Mouse (Mus musculus) T-cell, adult 2 months (primary cell): Measurements from ENCODE around the gene Ascc1.
A peak's percentile ranks its signal among the peaks of the same experiment; 100 is the strongest.
"Not testable (repeated sequence)": the region's sequence is repeated elsewhere in the genome, so short reads cannot be mapped to it uniquely, and the experiment has no call there.

Source experiments
- DNase-seq: peaks from one replicate; pipeline ENCODE4 v3.0.0; 2022; ENCODE audit warnings: low spot score

The Ascc1 gene

GRCm38 (mm10) chr10:59977715-59978343, 24.8 kb upstream of the Ascc1 start:
- no peak for DNase-seq

GRCm38 (mm10) chr10:59978401-59978800, 24.2 kb upstream of the Ascc1 start:
- no peak for DNase-seq

GRCm38 (mm10) chr10:59978873-59979743, 23.5 kb upstream of the Ascc1 start:
- DNase-seq = no peak

GRCm38 (mm10) chr10:59980815-59981244, 21.8 kb upstream of the Ascc1 start:
- peak; percentile 56 for DNase-seq

- DNase-seq = peak; percentile 49
Measured at GRCm38 (mm10) chr10:59981336-59981735, 21.3 kb upstream of the Ascc1 start.

GRCm38 (mm10) chr10:59981792-59982191, 20.8 kb upstream of the Ascc1 start:
- no peak for DNase-seq

- DNase-seq = no peak
Measured at GRCm38 (mm10) chr10:59982379-59982873, 20.2 kb upstream of the Ascc1 start.

GRCm38 (mm10) chr10:59988036-59988435, 14.6 kb upstream of the Ascc1 start:
- DNase-seq = no peak

GRCm38 (mm10) chr10:59990393-59990792, 12.2 kb upstream of the Ascc1 start:
- DNase-seq = no peak

- no peak for DNase-seq
Measured at GRCm38 (mm10) chr10:59991262-59991880, 11.2 kb upstream of the Ascc1 start.

- DNase-seq = no peak
Measured at GRCm38 (mm10) chr10:59992024-59992423, 10.6 kb upstream of the Ascc1 start.

GRCm38 (mm10) chr10:59993813-59994212, 8.8 kb upstream of the Ascc1 start:
- DNase-seq = not testable (repeated sequence)

GRCm38 (mm10) chr10:59995889-59996288, 6.7 kb upstream of the Ascc1 start:
- DNase-seq = no peak

GRCm38 (mm10) chr10:59997591-59997990, 5.0 kb upstream of the Ascc1 start:
- peak; percentile 66 for DNase-seq

GRCm38 (mm10) chr10:59999057-59999456, 3.5 kb upstream of the Ascc1 start:
- no peak for DNase-seq

GRCm38 (mm10) chr10:60001663-60002062, 942 bp upstream of the Ascc1 start:
- DNase-seq = not testable (repeated sequence)

- DNase-seq = no peak
Measured at GRCm38 (mm10) chr10:60002203-60002602, 402 bp upstream of the Ascc1 start.

- no peak for DNase-seq
Measured at GRCm38 (mm10) chr10:60003213-60003752, 678 bp downstream of the Ascc1 start.

- no peak for DNase-seq
Measured at GRCm38 (mm10) chr10:60003847-60004246, 1.2 kb downstream of the Ascc1 start.

- DNase-seq = peak; percentile 52
Measured at GRCm38 (mm10) chr10:60005264-60005663, 2.7 kb downstream of the Ascc1 start.

- DNase-seq = no peak
Measured at GRCm38 (mm10) chr10:60009115-60009514, 6.5 kb downstream of the Ascc1 start.

- DNase-seq = no peak
Measured at GRCm38 (mm10) chr10:60016223-60016622, 13.6 kb downstream of the Ascc1 start.
